Mouse (Mus musculus) embryo, embryonic 11 days (tissue): ENCODE measurements at regions not wholly inside any gene's neighbourhood (a gene's known extent, or its start where the extent isn't known, plus 50 kb on each side); places are given as distances from the start of the nearest gene placed in this dataset.
"Not testable (repeated sequence)": the region's sequence is repeated elsewhere in the genome, so short reads cannot be mapped to it uniquely, and the experiment has no call there.

ENCODE experiments used
- DNase-seq: peaks from one replicate; pipeline ENCODE4 v3.0.0-alpha.2; 2015

DNA sequence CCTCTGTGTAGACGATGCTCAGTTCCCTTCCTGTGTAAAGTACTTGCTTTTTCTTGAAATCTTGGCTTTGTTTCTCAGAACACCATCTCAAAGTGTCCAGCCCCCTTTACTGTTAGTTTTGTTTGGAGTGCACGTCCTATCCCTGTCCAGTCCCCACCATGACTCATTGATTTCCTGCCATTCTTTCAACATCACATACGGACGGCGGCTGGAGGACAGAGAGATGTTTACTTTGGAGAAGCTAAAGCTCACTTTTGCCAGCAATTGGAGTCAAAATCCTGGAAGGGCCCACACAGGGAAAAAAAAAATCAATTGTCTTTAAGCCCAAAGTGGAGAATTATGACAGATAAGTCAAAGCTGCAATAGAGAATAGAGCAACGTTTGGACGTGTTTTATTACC, 51.8 kb downstream of the Gm5426 start:
- no peak for DNase-seq

DNA sequence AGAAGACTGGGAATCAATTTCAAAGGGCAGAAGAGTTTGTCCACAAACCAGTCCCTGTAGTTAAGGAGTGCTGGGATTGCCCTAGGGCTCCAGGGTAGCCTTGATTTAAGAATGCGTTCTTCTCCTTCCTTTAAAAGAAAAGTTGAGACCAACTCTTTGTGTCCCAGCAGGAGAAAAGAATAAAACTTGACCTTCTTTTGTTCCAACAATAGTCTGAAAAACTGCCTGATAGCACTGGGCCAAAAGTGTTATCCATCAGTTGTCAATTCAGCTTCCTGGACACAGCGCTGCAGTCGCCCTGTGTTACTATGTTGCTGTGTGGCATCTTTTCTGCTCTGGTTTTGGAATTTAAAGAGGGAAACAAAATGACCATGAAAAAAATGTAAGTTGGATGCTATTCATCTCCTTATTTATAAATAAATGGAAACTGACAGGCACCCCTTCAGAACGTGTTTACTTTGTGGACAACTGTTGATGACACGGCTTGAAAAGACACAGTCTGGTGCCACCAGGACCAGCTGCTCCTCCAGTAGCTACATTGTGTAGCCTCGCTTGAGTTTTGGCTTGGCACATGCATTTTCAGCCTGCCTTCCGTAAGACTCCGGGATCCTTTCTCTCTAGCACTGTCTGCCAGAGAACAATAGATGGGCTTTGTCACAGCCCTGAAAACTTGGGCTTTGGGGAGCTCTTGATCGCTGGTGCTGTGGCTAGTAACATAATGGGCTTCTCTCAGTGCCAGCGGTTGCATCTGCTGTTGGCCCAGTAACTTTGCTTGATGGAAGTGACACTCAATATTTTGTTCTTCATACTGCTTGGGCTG, 54.0 kb downstream of the Gm5426 start:
- peak; percentile 27 for DNase-seq

DNA sequence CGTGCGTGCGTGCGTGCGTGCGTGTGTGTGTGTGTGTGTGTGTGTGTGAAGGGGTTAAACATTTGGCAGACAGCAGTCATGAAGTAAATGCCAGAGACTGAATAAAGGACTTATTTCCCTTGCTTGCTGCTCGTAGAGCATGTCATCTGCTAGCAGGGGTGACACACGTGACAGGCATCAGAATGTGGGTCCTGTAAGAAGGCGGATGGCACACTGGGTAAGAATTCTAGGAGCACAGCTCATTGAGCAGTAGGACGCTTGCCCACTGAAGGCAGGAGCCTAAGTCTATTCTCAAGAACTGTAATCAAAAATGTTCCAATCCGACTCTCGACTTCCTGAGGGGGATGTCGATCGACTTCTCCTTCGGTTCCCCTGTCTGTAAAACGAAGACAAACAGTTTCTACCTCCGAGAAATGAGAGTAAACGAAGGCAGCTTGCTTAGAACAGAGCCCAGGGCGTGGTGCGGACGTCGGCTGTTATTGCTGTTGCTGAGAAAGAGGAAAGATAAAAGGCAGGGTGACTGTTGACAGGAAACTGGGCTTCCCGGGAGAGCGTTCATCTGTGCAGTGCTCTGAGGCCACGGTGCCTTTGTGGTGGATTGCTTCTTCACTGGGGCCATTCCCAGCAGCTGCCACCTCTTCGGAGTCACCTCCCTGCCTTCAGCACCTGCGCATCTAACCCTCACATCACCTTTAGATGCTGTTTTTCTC, 64.7 kb downstream of the Gm5426 start:
- DNase-seq, result no peak

DNA sequence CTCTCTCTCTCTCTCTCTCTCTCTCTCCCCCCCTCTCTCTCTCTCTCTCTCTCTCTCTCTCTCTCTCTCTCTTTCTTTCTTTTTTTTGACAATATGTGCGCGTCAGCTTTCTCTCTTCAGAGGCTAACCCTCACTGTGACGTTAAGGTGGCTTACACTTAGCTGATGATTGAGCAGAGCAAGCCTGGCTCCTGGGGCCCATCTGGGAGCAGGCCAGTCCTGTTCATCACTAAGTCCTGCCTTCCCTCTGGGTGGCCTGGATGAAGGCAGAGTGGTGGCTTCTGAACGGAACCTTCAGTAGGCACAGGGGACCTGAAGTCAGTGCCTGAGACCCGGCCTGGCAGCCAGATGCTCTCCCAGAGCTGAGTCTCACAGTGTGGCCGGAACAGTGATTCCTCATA, 65.5 kb downstream of the Gm5426 start:
- peak; percentile 26 for DNase-seq

DNA sequence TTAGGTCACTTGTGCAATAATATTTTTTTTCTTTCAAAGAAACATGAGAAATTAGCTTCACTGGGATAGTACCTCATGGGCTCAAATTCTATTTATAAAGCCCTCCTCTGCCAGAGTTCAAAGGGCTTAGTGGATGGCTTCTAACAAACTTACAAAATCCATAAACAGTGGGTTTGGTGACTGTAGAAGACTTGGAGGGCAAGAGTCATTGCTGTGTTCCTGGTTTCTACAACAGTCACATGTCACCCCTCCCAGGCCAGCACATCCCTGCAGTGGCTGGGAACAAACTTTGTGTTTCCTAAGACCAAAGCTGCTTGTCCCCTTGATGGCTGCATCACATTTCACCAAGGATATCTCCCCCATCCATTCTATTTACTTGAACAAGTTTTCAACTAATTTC, 66.5 kb downstream of the Gm5426 start:
- DNase-seq, result no peak

DNA sequence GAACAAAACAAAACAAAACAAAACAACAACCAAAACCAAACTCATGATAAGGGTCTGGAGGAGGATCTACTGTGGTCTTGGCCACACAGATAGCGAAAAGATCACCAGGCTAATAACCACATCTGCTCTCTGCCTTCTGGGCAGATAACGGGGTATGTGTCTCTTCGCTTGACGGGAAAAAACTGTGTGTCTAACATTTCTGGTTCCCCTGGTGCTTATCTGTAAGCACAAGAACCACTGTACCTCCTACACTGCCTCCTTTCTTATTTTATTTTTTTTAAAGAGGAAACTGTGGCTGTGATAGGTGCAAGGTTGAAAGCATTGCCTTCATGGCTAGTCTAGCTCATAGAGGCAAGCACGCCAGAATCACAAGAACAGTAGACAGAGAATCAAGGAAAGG, 67.8 kb downstream of the Gm5426 start:
- no peak for DNase-seq

DNA sequence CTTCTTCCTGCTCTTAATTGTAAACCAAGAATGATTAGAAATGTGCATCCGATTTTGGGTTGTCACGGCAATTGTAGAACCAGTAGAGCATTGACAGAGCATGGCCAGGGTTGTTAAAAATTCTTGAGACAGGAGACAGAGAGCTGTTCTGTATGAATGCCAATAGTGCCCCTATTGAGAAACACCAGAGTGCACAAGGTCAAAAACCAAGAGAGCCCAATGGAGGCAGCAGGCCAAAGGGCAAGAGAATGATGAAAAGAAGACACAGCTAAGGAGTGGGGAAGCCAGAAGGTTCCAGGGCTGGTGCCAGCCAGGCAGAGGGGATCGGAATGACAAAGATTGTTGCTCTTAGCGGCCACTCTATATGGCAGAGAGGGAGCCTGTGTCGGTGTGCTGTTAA, 72.8 kb downstream of the Gm5426 start:
- no peak for DNase-seq

DNA sequence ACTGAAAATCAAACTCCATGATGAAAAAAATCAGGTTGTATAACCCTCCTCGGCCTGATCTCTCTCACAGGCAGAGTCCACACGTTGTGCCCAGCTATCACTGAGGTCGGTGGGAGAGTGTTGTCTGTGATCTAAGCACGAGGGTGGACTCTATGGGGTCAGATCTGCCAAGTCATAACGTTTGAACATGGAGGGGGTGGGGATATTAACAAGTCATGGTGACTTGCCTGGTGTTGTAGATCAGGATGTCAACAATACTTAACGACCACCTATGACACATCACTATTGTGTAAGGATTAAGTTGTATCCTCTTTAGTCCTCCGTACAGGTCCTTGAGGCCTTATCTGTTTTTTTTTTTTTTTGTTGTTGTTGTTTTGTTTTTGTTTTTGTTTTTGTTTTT, 74.8 kb downstream of the Gm5426 start:
- no peak for DNase-seq

DNA sequence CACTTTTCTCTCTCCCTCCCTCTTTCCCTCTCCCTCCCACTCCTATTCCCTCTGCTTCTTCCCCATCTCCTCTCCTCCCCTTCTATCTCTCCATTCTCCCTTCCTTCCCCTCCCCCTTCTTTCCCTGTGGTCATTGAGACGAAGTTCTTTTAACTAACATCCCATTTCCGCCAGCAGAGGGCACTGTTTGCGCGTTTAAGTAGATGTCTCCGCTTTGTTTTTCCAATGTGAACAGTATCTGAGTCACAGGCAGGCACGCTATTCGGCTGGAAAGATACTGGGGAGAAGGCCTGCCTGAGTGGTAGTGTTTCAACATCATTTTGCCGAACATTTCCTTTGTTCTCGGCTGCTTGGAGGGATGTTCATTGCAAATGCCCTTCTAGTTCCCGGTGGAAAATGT, 77.5 kb downstream of the Gm5426 start:
- peak; percentile 96 for DNase-seq

DNA sequence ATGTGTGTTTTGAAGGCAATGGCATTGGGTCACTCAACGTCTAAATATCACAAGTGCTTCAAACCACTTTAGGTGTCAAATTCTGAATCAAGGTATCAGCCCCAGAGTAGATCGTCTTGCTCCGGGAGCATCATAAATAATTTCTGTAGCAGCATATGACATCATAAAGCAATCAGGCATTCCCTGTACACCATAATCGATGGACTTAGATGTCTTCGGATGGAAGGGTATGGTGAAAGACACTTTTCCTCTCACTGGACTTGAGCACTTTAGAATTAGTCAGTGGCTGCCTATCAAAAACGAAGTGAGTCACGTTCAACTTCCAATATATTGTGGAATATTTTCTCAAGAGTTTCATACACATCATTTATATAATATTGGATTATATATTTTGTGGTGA, 77.9 kb downstream of the Gm5426 start:
- DNase-seq, result no peak

DNA sequence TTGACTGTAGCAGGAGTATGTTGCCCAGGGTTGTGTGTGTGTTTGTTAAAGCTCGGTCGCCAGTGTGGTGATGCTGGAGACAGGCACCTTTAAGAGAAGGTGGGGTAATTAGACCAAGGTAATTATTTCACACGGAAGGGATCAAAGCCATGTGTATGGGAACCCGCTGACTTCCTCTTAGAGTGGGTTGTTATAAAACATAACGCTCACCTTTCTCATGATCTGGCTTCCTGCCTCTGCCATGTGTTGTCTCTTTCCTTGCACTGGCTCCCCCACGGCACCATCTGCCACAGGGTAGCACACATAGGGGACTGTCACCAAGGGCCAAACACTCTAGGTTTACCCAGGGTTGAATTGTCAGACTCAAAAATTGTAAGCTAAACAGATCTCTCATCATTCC, 78.5 kb downstream of the Gm5426 start:
- no peak for DNase-seq

DNA sequence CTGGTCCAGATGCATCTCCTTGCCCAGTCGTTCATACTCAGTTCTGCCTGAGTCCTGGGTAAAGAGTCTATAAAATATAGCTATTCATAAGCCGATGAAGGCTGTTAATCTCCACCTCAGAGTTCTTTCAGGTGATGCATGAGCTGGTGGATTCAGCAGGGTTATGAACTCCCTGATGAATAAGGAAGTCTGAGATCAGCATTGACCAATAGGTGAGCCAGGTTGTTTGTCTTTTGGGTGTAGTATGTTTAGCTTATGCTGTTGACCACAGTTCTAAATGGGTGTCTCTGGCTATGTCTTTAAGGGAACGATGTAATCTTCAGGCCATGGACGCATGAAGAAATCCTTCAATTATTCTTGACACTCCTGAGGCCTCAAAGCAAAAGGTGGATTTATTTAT, 84.3 kb downstream of the Gm5426 start:
- DNase-seq, result no peak

DNA sequence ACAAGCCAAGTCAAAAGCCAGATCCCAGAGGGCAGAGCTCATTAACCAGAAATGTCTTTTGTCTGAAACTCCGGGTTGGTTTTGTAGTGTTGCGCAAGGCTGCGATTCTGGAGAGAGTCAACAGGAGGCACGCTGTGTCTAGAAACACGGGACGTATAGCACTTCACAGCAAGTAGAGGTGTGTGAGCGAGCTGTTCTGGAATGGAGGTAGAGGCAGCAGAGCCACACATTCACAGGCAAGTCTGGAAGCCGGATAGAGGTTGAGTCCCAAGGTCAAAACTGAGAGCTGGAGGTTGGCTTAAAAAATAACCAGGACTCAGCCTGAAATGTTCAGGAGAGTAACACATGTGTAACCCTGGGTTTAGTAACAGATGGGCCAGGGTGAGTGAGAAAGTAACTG, 94.0 kb downstream of the Gm5426 start:
- peak; percentile 9 for DNase-seq

DNA sequence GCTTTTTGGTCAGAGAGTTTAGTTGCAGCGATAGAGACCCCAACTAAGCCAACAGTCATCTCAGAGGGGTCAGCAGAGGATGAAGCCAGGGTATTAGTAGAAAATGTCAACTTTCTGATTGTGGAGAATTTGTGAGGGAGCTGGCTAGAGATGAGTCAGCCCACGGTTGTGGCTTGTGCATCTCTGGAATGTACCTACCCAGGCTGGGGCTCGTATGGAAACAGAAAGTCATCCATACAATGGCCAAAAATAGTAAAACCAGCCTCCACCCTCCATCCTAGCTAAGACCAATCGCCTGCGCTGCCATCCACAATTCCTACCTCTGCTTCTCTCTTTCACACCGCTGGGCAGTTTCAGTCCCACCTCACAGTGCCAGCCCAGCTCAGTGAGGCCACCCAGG, 94.9 kb downstream of the Gm5426 start:
- DNase-seq, result no peak

DNA sequence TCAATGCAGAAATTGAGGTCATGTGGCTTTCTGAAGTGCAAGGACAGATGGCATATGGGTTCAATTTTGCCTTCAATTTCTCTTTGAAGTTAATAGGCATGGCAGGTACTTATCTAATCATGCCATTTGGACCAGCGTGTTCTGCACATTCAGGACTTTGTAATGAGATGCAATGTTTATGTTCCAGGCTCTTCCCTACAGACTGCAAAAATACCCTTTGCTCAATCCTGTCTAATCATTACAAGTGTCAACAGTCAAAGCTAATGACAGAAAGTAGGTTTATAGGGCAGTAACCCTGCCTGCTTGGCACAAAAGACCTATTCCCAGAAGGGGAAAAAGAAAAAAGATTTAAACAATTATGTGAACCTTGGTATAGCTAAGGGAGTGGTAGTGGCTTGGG, 96.5 kb downstream of the Gm5426 start:
- DNase-seq, result peak; percentile 25

DNA sequence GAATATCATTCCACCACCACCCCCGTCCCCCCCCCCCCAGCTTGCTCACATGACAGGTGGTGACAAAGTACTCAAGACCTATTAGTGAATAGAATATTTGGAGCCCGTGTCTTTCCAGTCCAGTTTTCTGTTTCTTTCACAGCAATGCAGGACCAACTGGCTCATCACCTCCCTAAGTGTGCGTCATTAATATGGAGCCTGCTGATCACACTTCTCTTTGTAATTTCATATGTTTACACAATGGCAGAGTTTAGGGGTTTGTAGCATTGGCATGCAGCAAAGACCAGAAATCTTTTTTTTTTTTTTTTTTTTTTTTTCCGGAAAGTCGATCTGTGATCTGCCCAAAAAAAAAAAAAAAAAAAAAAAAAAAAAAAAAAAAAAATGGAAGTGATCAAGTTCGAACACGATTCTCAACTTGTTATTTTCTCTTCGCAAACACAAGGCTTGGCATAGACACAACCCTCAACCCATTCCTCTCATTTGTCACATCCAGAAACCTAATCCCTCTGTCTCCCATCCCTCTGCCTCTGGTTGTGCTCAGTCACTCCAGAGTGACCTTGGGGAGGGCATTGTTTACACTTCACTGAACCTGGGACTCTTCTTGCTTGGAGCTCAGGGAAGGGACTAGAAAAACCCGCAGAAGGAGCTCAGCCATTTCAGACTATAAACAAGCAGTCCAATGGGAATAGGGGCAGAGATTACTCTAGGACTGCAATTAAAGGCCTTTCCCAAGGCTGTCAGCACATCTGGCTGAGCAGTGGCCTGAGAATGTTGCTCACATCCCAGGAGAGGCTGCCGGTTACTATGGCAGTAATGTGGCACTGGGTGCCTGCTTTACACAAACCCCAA, 98.4 kb downstream of the Gm5426 start:
- DNase-seq, result peak; percentile 25

DNA sequence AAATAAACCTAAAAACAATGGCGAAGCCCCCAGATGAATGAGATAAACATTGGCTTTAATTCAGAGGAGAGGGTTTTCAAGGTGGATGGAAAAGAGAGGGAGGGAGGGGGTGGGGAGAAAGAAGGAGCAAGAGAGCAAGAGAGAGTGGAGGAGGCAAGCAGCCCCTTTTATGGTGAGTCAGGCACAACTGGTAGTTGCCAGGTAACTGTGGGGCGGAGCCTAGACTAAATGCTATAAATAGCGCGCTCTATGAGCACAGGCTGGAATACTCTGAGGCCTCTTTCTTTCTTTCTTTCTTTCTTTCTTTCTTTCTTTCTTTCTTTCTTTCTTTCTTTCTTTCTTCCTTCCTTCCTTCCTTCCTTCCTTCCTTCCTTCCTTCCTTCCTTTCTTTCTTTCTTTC, 99.6 kb downstream of the Gm5426 start:
- not testable (repeated sequence) for DNase-seq

DNA sequence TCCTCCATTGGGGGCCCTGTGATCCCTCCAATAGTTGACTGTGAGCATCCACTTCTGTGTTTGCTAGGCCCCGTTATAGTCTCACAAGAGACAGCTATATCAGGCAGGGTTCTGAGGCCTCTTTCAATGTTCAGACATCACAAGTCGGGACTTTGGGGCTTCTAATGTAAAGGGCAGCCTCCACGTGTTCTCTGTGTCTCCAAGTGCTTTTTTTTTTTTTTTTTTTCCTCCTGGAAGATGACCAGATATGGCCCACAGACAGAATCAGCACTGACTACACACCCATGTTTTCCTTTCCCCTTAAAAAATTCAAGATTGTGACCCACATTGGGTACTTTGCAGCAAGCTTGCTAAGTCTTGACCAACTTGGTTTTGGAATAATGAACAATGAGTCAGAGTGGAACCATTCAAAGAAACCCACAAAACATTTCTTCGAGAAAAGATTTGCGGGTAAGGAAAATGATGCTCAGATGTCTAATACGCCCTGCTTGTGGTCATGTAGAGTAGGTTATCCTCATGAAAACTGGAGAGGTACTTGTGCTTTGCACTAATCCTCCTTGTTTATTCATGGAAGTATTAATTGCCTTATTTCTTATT, 100.5 kb downstream of the Gm5426 start:
- DNase-seq, result no peak

DNA sequence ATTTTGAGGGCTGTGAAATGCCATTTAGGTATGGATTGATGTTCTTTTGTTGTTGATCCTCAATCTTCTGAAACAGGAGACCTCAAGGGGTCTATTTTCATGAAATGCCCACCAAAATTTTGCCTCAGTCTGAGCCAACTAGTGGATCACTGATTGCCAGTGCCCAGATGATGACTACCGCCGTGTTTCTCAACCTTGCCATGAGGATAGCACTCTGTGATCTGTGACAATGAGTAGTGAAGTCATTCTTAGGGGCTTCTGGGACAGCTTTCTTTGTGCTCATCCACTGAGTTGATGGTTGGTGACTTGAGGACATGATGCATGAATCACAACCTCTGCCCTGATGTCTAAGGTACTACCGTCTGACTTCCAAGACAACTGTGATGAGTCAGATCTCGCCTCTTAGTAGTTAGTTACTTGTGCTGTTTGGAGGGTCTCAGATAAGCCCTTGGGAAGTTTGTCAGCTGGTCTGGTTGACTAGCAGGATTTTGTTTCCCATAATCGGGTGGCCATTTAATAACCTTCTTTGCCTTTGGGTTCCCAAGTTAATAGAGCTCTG, 101.2 kb downstream of the Gm5426 start:
- no peak for DNase-seq

DNA sequence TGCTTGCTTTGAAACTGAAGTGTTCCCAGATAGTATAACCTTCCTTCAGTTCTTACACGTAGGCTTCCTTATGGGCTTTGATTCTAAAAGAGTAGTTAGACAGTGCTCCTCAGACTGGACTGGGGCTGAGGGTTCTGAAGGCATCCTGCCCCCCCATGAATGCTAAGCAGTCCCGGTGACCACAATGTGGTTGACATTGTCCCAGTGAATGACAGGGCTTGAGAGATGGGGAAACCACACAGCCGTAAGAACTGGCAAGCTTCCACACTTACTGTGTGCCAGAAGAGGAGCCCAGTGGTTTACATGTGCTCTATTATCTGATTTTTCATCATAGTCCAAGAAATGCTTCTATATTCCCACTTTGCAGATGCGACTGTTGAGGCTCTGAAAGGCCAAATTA, 101.8 kb downstream of the Gm5426 start:
- no peak for DNase-seq

DNA sequence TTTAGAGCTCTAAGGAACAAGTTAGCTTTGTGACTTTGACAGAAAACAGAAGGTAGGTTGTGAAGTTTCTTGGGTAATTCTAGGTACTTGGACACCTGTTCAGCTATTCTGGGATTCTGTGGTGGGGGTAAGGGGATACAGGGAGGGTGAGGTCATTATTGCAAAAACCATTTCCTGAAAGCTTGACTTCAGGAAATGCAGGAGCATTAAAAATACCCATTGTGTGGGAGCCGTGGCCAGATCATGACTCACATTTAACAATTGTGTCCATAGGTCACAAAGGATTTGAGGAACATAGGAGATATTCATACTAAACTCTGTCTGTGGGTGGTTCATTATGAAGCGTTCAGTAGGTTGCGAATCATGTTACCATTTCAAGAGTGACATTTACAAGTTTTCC, 102.4 kb downstream of the Gm5426 start:
- DNase-seq, result no peak

DNA sequence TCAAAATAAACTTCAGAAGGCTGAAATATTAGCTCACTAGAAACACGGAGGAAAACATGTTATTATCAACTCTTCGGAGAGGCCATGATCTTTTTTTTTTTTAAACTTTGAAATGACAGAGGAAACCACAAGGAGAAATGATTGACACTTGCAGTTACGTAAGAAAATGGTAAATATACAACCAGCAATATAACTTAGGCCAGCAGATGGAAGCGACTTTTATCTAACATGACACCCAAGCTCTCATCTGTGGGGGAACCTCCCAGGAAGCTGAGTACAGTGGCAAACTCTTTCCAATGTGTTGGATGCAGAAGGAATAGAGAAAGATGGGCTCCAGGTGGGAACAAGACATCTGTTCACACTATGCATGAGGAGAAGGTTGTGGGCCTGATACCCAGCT, 104.2 kb downstream of the Gm5426 start:
- DNase-seq, result no peak

DNA sequence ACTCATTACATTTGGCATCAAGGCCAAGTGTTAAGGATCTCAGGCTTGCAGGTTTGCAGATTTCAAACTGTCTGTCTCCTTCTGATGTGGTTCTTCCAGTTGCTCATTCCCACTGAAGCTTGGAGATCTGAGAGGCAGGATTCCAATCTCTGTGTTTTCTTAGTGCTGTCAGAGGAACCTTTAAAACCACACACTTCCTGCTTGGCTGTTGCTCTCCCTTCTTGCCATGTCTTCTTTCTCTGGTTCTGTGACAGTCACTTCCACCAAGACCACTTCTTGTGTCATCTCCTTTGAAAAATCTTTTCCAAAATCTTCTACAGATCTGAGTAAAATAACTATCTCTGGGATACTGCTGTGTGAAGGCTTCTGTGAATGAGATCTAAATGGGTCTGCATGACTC, 117.3 kb downstream of the Gm5426 start:
- DNase-seq, result no peak
